Mouse (Mus musculus) stomach, embryonic 16.5 days (tissue): ENCODE results near the gene D030056L22Rik. TPM values are rescaled to one million over a fixed set of nuclear protein-coding genes. Genes with fewer than 3 reads are reported as not detected.
"Not testable (repeated sequence)": the region's sequence is repeated elsewhere in the genome, so short reads cannot be mapped to it uniquely, and the experiment has no call there.

Experiments
- ATAC-seq: fragments of 200-750 bp; cut with Nextera tagmentation; 2 replicates; pipeline ENCODE4 v1.8.0; 2017; ENCODE audit warnings: moderate number of reproducible peaks, moderate TSS enrichment; ENCODE audit not compliant: insufficient read depth, low FRiP score
- H3K27ac ChIP-seq: fragments of 300-500 bp; sonication (generic); 2 replicates; pipeline ENCODE4 v1.5.1; 2014; ENCODE audit warnings: low read length
- H3K27me3 ChIP-seq: fragments of 300-500 bp; sonication (generic); 2 replicates; pipeline ENCODE4 v1.6.1; 2014; ENCODE audit warnings: low read length, control low read depth, mixed read lengths; ENCODE audit not compliant: control insufficient read depth, insufficient read depth
- H3K36me3 ChIP-seq: fragments of 300-500 bp; sonication (generic); 2 replicates; pipeline ENCODE4 v1.6.1; 2014; ENCODE audit warnings: low read length; ENCODE audit not compliant: control insufficient read depth, insufficient read depth
- H3K4me1 ChIP-seq: fragments of 300-500 bp; sonication (generic); 2 replicates; pipeline ENCODE4 v1.6.1; 2014; ENCODE audit warnings: low read length, control low read depth, mixed read lengths; ENCODE audit not compliant: control insufficient read depth, insufficient read depth
- H3K4me2 ChIP-seq: fragments of 300-500 bp; sonication (generic); 2 replicates; pipeline ENCODE4 v1.6.1; 2014; ENCODE audit warnings: low read depth, low read length, mixed read lengths
- H3K4me3 ChIP-seq: fragments of 300-500 bp; sonication (generic); replicated peaks from 2 replicates; pipeline ENCODE4 v1.5.1; 2014; ENCODE audit warnings: mild to moderate bottlenecking, low read length
- H3K9ac ChIP-seq: fragments of 300-500 bp; sonication (generic); 2 replicates; pipeline ENCODE4 v1.6.1; 2014; ENCODE audit warnings: low read length
- H3K9me3 ChIP-seq: fragments of 300-500 bp; sonication (generic); replicated peaks from 2 replicates; pipeline ENCODE4 v1.6.1; 2016; ENCODE audit warnings: low read length, control low read depth; ENCODE audit not compliant: control insufficient read depth
- WGBS: fragments of 180-500 bp; shearing (Covaris S2); extraction: QIAGEN DNeasy Blood & Tissue Kit; methylation state at CpG from one replicate; pipeline ENCODE4 v1.1.7; 2014; 5-methylcytosine and 5-hydroxymethylcytosine counted together
- polyA plus RNA-seq: library from polyadenylated mRNA; unstranded; fragments of >200 nt; fragmentation: Nextera tagmentation; extraction: Ambion mirVana; gene quantifications from 2 replicates; pipeline ENCODE4 v1.2.1, GENCODE M21; 2015

The D030056L22Rik gene
- polyA plus RNA-seq, 1 experiment from 2014 or later = 17.8 TPM

DNA sequence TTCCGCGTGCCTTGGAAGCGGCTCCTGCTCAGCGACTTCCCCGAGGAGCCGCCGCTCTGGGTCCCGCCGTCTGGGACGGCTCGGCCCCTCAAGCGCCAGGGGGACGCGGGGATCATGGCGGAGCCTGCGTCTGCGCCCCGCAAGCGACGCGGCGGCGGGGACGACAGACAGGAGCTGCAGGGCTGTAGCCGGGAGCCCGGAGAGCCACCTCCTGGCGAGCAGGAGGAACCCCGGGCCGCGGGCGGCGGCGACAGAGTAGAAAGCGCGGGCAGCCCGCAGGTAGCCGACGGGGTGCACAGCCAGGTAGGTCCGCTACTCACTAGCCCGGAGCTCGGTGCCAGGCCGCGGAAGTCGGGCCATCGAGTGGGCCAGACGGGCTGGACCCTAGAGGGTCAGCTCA lies 364 bp downstream of the D030056L22Rik start:
- under 1% methylated on average over 37 of the region's 46 CpGs for WGBS
- Histone ChIP-seq H3K4me3 (peak overlapping the region; percentile 95), H3K27ac (peak overlapping the region; percentile 99), H3K9ac (peak overlapping the region; percentile 88), H3K4me2 (peak overlapping the region; percentile 57), H3K4me1 (peaks cover 12% of the 10 kb centered on the region)
- not testable (repeated sequence) for H3K36me3 ChIP-seq, H3K27me3 ChIP-seq, H3K9me3 ChIP-seq
- ATAC-seq = peak; percentile 44

DNA sequence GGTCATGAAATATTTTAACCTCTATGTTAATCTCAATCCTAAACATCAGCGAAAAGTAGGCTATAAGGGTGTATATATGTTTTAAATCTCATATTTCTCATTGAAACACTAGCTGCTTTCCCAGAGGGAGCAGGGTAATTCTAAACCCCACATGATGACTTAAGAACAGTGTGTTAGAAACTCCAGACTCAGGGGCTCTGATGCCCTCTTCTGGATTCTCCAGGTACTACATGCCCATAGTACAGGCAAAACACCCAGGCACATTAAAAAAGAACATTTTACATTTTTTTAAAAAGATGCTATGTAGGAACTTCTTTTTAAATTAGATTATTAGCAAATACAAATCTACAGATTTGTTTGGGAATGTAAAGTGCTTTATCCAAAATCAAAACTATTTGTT lies 3.4 kb downstream of the D030056L22Rik start:
- no peaks in the 10 kb centered on the region; the same call in 1 of the 2 replicates for H3K36me3 ChIP-seq
- no peaks in the 10 kb centered on the region for H3K27me3 ChIP-seq
- no peak overlapping the region for H3K4me3 ChIP-seq
- 16% methylated on average over 1 of the region's 1 CpGs for WGBS
- no peak for ATAC-seq
- no peak overlapping the region for H3K4me2 ChIP-seq
- H3K9me3 ChIP-seq = no peaks in the 10 kb centered on the region
- no peak overlapping the region for H3K9ac ChIP-seq
- H3K27ac ChIP-seq = no peak overlapping the region
- H3K4me1 ChIP-seq = peaks cover 12% of the 10 kb centered on the region

DNA sequence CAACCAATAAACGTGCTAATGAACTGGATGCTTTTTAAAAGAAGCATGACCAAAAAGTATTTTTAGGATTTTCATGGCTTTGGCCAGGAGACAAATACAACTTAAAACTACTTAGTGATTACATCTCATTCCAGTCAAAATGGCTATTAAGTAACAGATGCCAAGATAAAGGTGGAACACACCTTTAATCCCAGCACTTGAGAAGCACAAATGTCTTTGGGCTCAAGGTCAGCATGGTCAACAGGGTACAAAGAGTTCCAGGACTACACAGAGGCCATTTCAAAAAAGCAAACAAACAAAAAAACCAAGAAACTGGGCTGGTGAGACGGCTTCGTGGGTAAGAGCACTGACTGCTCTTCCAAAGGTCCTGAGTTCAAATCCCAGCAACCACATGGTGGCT lies 7.3 kb downstream of the D030056L22Rik start:
- no peak for ATAC-seq
- WGBS = 88% methylated on average over 3 of the region's 3 CpGs
- H3K27me3 ChIP-seq = no peaks in the 10 kb centered on the region

DNA sequence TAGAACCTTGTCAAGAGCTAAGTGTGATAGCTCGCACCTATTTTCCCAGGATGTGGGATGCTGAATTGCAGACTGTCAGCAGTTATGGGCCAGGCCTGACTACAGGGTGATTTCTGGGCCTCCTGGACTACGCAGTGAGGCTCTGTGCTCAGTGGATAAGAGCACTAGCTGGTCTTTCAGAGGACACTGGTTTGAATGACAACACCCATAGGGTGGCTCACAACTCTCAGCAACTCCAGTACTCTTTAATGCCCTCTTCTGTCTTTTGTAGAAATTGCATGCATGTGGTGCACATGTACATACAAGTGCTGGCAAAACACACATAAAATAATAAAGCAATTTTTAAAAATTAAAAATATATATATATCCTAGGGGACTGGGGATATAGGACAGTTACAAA lies 12.2 kb downstream of the D030056L22Rik start:
- no peaks in the 10 kb centered on the region for H3K4me1 ChIP-seq
- H3K4me2 ChIP-seq = no peak overlapping the region
- H3K9me3 ChIP-seq = no peaks in the 10 kb centered on the region
- H3K36me3 ChIP-seq = no peaks in the 10 kb centered on the region
- H3K27me3 ChIP-seq = no peaks in the 10 kb centered on the region
- ATAC-seq = no peak
- no peak overlapping the region for H3K9ac ChIP-seq
- no peak overlapping the region for H3K4me3 ChIP-seq
- 91% methylated on average over 2 of the region's 2 CpGs for WGBS
- H3K27ac ChIP-seq = no peak overlapping the region

More for the DNA sequence above, 7.3 kb downstream of the D030056L22Rik start:
- H3K4me3 ChIP-seq = no peak overlapping the region
- H3K9ac ChIP-seq = no peak overlapping the region
- H3K4me2 ChIP-seq = no peak overlapping the region
- H3K36me3 ChIP-seq = no peaks in the 10 kb centered on the region; the same call in 1 of the 2 replicates
- H3K9me3 ChIP-seq = no peaks in the 10 kb centered on the region
- no peak overlapping the region for H3K27ac ChIP-seq
- H3K4me1 ChIP-seq = no peaks in the 10 kb centered on the region

DNA sequence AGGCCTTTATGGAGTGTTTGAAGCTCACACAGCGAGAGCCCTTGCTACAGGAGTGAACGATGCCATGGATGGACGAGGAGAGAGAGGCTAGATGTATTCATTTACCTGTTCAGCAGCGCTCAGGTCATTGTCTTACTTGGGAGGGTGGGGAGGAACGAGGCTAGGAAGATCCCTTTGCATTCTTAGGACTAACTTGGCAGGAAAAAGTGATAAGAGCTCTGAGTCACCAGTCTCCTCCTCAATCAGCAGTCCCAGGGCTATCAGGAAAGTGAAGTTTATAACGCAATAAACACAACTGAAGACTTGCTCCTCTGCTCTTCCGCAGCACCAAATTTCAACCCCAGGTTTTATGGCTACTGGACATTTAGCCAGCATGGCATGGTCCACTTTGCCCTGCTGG lies 17.3 kb downstream of the D030056L22Rik start:
- WGBS = 51% methylated on average over 7 of the region's 7 CpGs
- H3K4me1 ChIP-seq = no peaks in the 10 kb centered on the region
- no peaks in the 10 kb centered on the region for H3K9me3 ChIP-seq
- no peak for ATAC-seq
- no peak overlapping the region for H3K27ac ChIP-seq
- no peak overlapping the region for H3K9ac ChIP-seq
- H3K27me3 ChIP-seq = no peaks in the 10 kb centered on the region
- H3K4me3 ChIP-seq = no peak overlapping the region
- no peaks in the 10 kb centered on the region for H3K36me3 ChIP-seq
- H3K4me2 ChIP-seq = no peak overlapping the region

DNA sequence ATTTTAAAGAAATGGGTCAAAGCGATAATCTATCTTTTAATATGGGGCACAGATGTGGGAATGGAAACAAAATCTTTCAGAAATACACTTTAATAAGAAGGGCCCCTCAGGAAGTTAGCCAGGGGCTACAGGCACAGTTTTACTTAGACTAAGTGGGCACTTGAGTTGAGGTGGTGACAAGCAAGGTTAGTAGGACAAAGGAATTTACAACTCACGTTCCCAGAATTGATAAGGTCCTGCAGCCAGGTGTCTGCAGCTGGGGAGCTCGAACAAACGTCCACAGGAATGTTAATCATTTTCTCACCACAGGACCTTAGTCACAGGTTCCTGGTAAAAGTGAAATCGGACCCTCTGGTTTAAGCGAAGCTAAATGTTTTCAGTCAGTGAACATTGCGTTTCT lies 18.1 kb downstream of the D030056L22Rik start:
- Histone ChIP-seq H3K27ac (no peak overlapping the region), H3K9ac (no peak overlapping the region), H3K4me3 (no peak overlapping the region), H3K27me3 (no peaks in the 10 kb centered on the region), H3K4me1 (no peaks in the 10 kb centered on the region), H3K9me3 (no peaks in the 10 kb centered on the region), H3K36me3 (no peaks in the 10 kb centered on the region), H3K4me2 (no peak overlapping the region)
- ATAC-seq = no peak
- WGBS = 25% methylated on average over 7 of the region's 7 CpGs

DNA sequence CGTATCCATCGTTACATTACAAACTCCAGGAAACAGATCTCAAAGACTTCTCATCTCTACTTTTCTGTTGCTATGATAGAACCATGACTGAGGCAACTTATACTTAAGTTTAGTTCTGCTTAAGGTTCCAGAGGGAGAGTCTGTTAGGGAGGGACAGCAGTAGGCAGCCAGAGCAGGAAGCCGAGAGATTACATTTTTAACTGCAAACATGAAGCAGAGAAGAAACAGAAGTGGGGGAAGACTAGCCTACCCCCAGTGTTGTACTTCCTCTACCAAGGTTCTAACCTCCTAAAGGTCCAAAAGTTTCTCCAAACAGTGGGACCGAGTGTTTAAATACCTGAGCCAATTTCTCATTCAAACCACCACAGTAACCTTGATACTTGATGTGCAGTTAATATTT lies 22.9 kb downstream of the D030056L22Rik start:
- WGBS = 88% methylated on average over 4 of the region's 4 CpGs
- no peak for ATAC-seq

DNA sequence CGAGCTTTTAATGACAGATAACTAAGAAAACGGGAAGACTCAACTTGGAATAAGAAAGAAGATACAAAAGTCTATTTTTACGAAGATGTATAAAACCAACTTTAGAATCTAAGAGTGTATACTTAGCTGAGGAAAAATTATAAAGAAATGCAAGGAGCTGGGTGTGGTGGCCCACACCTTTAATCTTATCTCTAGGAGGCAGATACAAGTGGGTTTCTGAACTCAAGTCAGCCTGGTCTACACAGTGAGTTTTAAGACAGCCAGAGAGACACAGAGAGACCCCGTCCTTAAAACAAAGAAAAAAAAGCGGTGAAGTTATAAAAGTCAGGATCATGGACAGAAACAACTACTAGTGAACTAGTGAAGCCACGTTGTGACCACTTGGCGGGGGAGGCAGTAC lies 26.2 kb downstream of the D030056L22Rik start:
- Histone ChIP-seq H3K27ac (no peak overlapping the region), H3K27me3 (no peaks in the 10 kb centered on the region), H3K9ac (no peak overlapping the region), H3K4me3 (no peak overlapping the region), H3K4me1 (no peaks in the 10 kb centered on the region), H3K36me3 (no peaks in the 10 kb centered on the region), H3K4me2 (no peak overlapping the region), H3K9me3 (no peaks in the 10 kb centered on the region)
- ATAC-seq = no peak
- WGBS = 69% methylated on average over 7 of the region's 7 CpGs

More for the DNA sequence above, 22.9 kb downstream of the D030056L22Rik start:
- Histone ChIP-seq H3K4me2 (no peak overlapping the region), H3K4me1 (no peaks in the 10 kb centered on the region), H3K27me3 (no peaks in the 10 kb centered on the region), H3K9ac (no peak overlapping the region), H3K27ac (no peak overlapping the region), H3K36me3 (no peaks in the 10 kb centered on the region), H3K4me3 (no peak overlapping the region), H3K9me3 (no peaks in the 10 kb centered on the region)

DNA sequence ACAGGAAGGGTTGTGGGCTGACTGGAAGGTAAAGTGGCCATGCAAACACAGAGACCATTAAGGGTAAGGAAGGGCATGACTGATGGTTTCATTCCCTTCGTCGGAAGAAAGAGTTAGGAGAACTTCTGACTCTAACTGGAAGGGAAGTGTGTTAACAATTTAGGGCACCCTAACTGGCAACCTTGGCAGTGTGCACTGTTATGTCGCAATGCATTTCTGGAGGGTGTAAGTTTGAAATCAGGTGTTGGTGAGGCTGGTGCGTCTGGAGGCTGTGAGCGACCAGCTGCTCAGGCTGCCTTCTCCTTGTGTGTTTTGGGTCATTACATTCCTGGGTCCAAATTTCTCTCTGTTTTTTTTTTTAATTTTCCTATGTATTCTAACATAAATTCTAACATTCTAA lies 31.0 kb downstream of the D030056L22Rik start:
- no peaks in the 10 kb centered on the region for H3K9me3 ChIP-seq
- no peaks in the 10 kb centered on the region for H3K36me3 ChIP-seq
- no peak overlapping the region for H3K4me3 ChIP-seq
- WGBS = 70% methylated on average over 5 of the region's 5 CpGs
- H3K9ac ChIP-seq = no peak overlapping the region
- H3K4me1 ChIP-seq = no peaks in the 10 kb centered on the region
- no peak for ATAC-seq
- H3K27me3 ChIP-seq = no peaks in the 10 kb centered on the region
- no peak overlapping the region for H3K4me2 ChIP-seq
- H3K27ac ChIP-seq = no peak overlapping the region
